Mouse (Mus musculus): ENCODE data around the gene Cpt2.

GRCm38 (mm10) chr4:107969781-107970180 is 46.4 kb upstream of the Cpt2 start:
- TF ChIP-seq CTCF (IDR thresholded peaks at IDR 0.05; ENCODE audit: extremely low read depth, insufficient read depth, low read length) (no peak), POLR2A (IDR thresholded peaks at IDR 0.05; ENCODE audit: extremely low read depth, insufficient read depth, low read length) (no peak)

Data from cortical plate, adult 2 months (tissue).